Mouse (Mus musculus) megakaryocyte, embryonic 14.5 days (primary cell): ENCODE measurements around the gene Sprr2k.

ENCODE experiments used
- FLI1 ChIP-seq: IDR thresholded peaks from 2 replicates; pipeline ENCODE4 v1.6.1; 2012; ENCODE audit warnings: low read length, inconsistent platforms, mixed read lengths
- GATA1 ChIP-seq: IDR thresholded peaks from 3 replicates; pipeline ENCODE4 v1.6.1; 2012; ENCODE audit warnings: mixed read lengths, low read length, inconsistent platforms, borderline replicate concordance

- TF ChIP-seq GATA1 (no peak), FLI1 (no peak)
These were observed 24.7 kb upstream of the Sprr2k start, which contains the start of gene Sprr2i for GRCm38 (mm10) chr3:92407691-92408090.
